Mouse (Mus musculus): ENCODE results near the gene Grin1. TPM values are rescaled to one million over a fixed set of nuclear protein-coding genes. Genes with fewer than 3 reads are reported as not detected.

The Grin1 gene
- total RNA-seq, 2 experiments from 2014 or later, result 435 to 455 TPM

DNA sequence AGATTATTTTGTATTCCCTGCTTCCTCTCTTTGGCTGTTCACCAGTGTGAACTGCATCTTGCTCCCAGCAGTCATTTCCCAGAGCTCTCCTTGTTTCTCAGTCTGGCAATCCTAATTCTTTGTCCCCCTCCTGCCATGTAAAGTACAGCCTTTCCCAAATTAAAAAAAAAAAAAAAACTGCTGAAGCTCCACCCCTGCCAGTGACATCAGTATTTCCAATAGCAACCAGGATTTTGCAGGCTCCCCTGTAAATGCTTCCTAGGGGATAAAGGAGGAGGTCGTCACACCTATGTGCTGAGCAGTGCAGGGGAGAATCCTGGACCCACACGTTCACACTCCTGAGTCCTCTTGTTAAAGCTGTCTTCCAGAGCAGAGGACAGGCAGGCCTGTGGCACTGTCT, 1.1 kb upstream of the Grin1 start:
- intact Hi-C loops (cut with DNase I), result no loop called here
- no peak for DNase-seq (ENCODE audit: low spot score in 2 of 2)

DNA sequence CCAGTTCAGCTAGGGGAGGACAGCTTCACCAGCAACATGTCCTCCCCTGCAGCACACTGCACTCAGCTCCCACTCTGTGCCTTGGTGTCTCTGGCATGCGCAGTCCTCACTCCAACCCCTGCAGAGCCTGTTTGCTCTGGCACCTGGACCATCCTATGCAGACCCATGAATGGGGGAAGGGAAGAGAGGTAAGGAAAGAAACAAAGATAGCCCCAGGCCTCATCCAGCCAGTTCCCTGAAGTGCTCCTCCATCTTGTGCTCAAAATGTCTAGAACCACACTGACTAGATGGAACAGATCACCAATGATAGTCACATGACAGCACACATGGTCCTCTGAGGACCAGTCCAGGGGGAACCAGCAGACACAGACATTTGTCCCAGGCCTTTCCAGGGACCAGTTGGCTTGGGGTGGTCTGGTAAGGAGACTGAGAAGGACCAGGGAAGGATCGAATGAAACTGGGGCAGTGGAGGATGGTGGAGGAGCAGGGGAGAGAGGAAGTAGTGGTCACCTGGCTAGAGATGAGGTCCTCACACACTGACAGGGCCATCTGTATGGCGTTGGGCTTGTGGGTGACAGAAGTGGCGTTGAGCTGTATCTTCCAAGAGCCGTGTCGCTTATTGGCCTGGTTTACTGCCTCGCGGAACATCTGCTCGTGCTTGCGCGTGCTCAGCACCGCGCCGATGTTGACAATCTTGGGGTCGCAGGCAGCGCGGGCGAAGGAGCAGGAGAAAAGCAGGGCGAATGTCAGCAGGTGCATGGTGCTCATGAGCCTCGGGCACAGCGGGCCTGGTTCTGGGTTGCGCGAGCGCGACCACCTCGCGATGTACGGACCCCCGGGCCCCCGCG, 644 bp downstream of the Grin1 start:
- intact Hi-C loops (cut with DNase I), result no loop called here
- peak; percentile 60 to 85 for DNase-seq (ENCODE audit: low spot score in 2 of 2)

DNA sequence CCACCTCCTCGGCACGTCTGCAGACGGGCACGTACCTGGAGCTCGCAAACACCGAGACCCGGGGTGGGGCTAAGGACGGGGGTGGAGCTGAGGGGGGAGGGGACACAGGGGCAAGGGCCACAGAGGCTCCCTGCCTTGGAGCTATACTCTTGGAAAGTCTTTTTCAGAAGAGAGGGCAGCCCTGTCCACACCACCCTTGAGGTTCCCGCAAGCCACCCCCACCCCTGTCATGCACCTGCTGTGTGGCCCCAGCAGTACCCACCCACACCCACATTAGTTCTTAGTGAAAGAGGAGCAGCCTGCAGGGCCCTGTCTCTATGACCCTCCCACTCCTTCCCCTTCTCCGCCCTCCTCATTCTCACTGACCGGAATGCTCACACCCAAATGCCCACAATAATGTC, 7.5 kb downstream of the Grin1 start:
- intact Hi-C loops (cut with DNase I), result no loop called here

DNA sequence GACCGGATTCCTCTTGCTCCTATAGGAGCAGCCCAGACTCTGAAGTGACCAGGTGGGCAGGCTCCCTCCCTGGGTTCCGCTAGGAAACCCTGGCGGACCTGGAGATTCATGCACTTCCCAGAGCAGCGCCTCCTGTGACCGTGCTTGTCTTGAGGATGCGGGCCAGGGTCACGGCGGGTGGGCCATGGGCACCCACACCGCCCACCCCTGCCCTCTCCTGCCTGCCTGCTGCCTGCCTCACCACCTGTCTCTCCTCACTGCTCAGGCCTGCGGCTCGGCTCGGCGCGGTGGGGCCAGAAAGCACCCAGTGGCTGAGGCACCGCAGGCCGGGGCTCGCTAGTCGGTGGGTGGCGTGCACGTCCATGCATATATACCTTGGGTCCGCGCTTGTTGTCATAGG, 8.0 kb downstream of the Grin1 start:
- intact Hi-C loops (cut with DNase I), result no loop called here

More for the DNA sequence above, 7.5 kb downstream of the Grin1 start:
- no peak for DNase-seq (ENCODE audit: low spot score in 2 of 2)

DNA sequence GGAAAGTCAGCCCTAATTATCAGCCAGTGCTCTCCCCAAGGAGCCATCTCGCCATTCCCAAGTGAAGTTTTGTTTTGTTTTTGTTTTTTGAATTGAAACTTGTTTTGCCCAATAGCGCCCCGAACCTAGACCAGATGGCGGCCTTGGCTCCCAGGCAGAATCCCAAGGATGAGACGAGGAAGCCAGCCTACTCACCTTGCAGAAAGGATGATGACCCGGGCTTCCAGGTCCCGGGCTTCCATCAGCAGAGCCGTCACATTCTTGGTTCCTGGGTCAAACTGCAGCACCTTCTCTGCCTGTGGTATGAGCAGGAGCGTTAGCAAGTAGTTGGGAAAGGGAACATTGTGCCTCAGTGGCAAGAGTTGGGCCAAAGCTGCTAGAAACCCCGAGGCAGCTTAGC, 8.8 kb downstream of the Grin1 start:
- DNase-seq (ENCODE audit: low spot score in 2 of 2), result no peak
- intact Hi-C loops (cut with DNase I), result no loop called here

More for the DNA sequence above, 8.0 kb downstream of the Grin1 start:
- no peak for DNase-seq (ENCODE audit: low spot score in 2 of 2)

DNA sequence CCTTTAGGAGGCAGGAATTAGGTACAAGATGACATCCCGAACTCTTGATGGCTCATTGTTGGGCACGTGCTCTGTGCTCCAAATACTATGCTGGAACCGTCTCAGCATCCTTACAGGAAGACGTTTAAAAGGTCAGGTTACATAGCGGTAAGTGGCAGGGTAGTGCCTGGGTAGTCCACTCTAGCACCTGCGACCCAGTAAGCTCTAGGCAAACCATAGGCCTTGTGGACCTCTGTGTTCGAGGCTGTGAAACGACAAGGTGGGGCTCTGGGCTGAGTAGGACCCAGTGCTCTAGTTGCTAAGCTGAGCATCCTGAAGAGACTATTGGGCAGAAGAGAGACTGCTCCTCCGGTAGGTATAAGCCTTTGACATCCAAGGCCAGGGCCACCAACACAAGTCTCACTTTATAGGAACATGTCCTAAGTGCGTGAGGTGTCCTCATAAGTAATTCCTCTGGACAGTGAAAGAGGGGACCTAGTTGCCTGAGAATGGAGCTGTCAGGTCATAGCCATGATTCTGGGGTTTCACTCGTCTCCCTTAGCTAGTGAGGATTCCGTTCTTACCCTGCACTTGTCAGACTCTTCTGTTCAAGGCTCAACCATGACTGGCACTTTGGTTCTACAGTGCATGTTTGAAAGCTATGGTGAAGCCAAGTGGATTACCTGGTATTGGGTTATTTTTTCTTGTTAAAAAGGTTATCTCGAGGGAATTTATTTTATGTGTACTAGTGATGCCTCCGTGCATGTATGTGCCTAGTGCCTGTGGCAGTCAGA, 13.2 kb downstream of the Grin1 start:
- intact Hi-C loops (cut with DNase I), result no loop called here
- DNase-seq (ENCODE audit: low spot score in 2 of 2), result no peak

DNA sequence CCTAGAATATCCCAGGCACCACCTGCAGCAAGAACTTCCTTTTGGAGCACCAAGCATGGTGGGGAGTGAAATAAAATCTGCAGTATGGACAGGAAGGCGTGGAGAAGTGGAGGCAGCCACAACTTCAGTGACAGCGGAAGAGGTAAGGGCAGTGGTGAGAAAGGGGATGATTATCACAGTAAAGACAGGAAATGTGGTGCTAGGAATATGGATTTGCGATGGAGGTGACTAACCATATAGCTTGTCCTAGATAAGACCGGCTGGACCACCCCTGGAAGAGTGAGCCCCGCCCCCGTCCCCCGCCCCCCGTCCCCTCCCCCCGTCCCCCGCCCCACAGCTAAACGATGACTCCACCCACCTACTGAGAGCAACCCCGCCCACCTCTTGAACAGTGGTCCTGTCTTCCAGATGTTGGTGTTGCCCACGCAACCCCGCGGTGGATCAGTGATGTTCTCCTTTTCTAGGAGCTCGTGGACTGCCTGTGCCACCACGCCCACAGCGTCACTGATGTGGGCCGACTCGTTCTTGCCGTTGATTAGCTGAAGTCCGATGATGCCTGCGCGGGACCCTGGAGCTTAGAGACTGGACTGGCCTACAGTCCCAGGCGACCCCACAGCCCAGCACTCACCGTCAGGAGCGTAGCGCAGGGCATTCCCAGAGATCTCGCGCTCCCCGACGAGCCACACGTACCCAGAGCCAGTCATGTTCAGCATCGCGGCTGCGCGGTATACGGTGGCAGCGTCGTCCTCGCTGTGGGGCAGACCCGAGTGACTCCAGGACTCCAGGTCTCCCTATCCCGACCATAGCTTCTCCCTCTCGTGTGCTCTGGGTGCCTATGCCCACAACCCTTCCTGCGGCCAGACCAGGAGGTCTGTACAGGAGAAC, 14.1 kb downstream of the Grin1 start:
- intact Hi-C loops (cut with DNase I), result no loop called here
- no peak for DNase-seq (ENCODE audit: low spot score in 2 of 2)

DNA sequence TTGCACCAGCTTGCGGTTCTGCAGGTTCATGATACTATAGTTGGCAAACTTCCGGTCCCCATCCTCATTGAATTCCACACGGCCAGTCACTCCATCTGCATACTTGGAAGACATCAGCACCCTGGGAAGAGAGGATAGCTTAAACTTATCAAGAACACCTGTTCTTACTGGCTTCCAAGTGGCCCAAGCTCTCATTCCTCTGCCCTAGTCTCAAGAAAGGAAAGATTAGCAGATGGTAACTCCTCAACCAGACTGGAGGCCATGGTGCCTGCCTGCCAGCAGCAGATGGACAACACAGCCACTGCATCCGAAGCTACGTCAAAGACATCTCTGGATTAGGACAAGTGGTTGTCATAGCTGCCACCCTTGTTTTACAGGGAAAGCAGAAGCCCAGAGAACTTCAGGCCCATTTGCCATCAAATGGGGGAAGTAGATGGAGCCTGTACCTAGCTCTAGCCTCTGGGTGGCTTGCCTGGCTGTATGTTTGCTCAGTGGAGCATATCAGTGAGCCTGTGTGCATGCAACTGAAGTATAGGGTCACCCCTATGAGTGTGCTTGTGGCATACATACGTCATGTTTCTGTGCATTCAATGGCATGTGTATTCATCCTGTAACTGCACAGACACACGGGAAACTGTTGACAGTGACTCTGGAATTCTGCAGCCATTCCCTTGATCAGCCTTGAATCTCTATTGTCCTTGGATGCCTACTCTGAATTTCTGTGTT, 14.9 kb downstream of the Grin1 start:
- intact Hi-C loops (cut with DNase I), result no loop called here

DNA sequence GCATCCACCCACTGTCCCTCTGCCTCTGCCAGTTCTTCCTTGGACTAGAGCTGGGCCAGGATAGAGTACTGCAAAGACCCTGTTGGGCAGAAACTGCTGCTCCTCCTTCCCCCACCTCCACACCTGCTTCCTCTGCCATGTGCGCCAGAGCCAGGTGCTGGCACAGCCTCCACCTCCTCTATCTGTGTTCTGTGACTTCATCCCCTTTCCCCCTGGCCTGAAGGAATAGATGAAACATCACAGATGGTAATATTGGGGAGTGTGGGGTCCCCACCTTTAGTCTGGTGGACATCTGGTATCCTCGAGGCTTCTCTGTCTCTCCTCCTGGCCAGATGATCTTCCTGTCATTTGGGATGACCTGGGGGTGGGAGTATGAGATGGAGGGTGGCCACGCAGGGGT, 15.5 kb downstream of the Grin1 start:
- intact Hi-C loops (cut with DNase I), result no loop called here
- no peak for DNase-seq (ENCODE audit: low spot score in 2 of 2)

More for the DNA sequence above, 14.9 kb downstream of the Grin1 start:
- peak in 1 of 2 experiments; percentile 59 for DNase-seq (ENCODE audit: low spot score in 2 of 2)

DNA sequence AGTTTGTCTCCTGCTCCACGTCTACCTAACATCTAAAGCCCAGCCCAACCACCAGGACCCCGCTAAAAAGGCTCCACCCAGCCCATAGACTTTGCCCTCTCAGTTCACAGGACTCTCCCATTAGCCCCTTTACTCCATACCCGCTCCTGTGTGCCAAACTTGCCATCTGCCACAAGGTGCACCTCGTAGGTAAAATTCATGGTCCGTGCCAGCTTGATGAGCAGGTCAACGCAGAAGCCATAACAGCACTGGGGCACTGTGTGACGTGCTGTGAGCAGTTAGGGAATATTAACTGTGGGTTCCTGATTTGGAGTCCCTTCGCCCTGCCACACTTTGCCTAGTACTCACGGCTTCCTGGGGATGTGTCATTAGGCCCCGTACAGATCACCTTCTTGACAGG, 20.9 kb downstream of the Grin1 start:
- intact Hi-C loops (cut with DNase I), result no loop called here
- no peak for DNase-seq (ENCODE audit: low spot score in 2 of 2)

DNA sequence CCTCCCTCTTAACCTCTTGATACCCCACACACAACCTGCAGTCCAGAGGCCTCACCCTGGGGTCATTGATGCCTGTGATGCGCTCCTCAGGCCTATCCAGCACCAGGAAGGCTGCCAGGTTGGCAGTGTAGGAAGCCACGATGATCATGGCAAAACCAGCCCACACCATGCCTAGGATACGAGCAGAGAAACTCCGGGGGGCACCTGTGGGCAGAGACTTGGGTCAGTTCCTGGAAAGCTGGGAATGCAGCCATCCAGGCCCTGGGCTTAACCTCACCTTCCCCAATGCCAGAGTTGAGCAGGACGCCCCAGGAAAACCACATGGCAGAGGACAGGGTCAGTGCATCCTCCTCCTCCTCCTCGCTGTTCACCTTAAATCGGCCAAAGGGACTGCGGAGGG, 21.9 kb downstream of the Grin1 start:
- intact Hi-C loops (cut with DNase I), result no loop called here
- no peak for DNase-seq (ENCODE audit: low spot score in 2 of 2)

DNA sequence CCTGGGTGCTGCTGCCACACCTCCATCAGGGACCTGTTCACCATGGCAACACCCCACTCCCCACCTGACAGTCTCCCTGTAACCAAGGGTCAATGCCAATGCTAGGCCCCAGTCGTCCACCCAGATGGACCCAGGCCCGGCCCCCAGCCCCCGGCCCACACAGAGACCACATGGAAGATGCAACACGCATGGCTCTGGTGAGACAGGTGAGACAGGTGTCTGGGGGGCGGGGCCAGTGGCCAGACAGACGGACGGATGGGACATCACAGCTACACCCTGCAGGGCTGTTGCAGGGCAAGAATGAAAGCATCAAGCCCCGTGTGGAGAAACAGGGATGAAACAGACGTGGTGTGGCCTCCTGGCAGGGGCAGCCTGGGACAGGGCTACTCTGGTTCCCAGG, 25.3 kb downstream of the Grin1 start:
- DNase-seq (ENCODE audit: low spot score in 2 of 2), result no peak
- intact Hi-C loops (cut with DNase I), result no loop called here

DNA sequence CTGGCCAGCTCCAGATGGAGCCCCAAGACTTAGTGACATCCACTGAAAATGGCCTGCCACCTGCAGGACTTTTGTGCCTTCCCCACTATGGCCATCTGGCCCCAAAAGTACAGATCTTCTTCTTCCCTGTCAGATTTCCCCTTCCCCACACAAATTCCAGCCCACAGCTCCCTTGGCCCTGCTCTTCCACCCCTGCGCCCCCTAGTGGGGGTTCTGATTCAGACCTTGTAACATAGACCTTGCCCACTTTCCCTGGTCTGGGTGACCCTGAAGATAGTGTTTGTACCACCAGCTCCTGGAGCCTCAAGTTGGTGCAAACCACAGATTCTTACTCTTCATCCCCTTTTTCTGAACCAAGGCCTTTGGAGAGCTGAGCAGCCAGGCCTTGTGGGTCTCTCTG, 26.1 kb downstream of the Grin1 start:
- peak in 1 of 2 experiments; percentile 59 for DNase-seq (ENCODE audit: low spot score in 2 of 2)
- intact Hi-C loops (cut with DNase I), result no loop called here

DNA sequence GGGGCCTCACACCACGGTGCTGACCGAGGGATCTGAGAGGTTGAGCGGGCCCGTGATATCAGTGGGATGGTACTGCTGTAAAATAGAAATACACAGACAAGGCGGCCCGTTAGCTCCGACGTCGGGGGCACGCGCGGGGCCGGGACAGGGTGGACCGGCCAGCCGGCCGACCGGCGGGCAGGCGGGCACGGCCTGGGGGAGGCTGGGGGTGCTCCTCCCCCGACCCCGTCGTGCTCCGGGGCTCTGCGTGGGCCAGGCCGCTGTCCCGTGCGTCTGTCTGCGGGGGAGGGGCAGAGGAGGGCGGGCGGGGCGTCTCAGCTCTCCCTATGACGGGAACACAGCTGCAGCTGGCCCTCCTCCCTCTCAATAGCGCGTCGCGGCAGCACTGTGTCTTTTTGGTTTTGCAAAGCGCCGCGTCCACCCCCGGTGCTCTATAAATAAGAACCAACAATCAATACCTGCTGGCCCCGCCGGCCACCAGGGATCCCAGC, 26.9 kb downstream of the Grin1 start:
- intact Hi-C loops (cut with DNase I), result no loop called here
- peak in 1 of 2 experiments; percentile 68 for DNase-seq (ENCODE audit: low spot score in 2 of 2)

DNA sequence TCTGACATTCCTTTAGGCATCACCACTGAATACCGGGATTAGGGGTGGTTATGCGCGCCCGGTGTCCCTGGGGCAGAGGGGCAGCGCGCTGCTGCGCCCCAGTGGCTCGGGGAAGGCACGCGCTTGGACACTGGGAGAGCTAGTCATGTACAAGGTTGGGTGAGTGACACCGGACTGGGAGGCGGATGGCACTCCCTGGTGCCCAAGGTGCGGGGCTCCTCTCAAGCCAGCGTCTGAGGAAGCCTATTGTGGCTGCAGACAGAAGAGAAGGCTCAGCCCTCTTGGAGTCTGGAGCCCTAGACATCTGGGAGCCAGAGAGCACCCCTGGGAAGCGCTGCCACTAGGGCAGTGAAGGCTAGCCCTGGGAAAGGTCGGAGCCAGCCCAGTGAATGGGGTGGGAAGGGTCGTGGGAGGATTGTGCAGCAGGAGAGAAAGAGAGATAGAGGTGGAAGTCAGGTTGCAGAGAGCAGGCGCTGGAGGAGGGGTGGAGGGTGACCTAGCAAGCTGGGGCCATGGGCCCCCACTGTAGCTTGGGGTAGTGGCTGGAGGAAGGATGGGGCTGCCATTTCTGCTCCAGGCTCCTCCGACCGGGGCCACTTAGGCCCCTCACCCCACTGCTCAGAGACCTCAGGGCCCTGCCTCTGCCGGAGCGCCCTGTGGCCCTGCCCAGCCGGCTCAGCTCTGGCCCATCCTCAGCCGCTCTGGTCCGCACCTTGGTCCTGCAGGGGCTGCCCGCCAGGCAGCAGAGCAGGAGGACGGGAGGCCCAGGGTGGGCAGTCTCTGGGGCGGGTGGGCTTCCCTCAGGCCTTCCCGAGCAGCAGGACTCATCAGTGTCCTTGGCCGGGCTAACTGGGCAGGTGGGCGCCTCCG, 27.6 kb downstream of the Grin1 start:
- DNase-seq (ENCODE audit: low spot score in 2 of 2), result no peak
- intact Hi-C loops (cut with DNase I), result no loop called here

DNA sequence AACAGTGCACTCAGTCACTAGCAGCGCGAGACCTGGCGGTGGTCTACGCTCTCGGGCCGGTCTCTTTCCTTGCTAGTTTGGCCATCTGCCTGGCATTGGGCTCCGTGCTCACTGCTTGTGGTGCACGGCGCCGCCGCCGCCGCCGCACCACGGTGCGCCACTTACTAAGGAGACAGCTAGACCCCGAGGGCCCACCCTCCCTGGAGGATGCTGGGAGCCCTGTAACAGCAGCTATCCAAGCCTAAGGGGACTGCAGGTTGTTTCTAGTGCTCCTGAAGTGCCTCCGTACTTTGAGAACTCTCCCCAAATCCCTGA, 28.2 kb downstream of the Grin1 start:
- peak in 1 of 2 experiments; percentile 62 for DNase-seq (ENCODE audit: low spot score in 2 of 2)
- intact Hi-C loops (cut with DNase I), result no loop called here

DNA sequence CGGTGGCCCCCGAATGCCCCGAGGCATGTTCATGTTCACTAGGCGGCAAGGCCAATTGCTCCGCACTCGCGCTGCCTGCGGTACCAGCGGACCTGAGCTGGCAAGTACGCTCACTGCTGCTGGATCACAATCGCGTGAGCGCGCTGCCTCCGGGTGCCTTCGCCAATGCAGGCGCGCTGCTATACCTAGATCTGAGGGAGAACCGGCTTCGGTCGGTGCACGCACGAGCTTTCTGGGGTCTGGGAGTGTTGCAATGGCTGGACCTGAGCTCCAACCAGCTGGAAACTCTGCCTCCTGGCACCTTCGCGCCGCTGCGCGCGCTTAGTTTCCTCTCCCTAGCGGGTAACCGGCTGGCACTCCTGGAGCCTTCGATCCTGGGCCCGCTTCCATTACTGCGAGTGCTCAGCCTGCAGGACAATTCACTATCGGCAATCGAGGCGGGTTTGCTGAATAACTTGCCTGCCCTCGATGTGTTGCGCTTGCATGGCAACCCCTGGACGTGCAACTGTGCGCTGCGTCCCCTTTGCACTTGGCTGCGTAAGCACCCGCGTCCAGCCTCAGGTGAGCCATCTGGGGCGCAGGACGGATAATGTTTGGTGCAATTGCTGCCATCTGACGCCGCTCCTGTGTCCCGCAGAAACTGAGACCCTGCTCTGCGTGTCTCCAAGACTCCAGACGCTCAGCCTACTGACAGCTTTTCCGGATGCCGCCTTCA, 28.7 kb downstream of the Grin1 start:
- peak; percentile 78 to 81 for DNase-seq (ENCODE audit: low spot score in 2 of 2)
- intact Hi-C loops (cut with DNase I), result no loop called here

DNA sequence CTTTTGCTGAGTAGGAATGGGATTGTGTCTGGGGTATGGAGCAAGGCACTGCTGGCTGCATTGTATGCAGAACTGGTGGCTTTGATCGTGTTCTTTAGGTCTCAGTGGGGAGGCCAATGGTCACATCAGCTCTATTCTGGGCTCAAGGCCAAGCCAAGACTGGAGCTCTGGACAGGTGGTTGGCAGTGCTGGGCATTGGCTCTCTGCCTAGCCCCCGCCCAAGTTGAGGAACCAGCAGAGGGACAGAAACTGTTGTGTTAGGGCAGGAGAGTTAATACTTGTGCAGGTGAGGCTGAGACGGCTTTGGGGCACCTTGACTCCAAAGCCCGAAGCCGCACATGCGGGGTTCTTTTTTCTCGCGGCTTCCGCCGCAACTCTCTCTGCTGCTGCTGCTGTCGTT, 29.3 kb downstream of the Grin1 start, which contains the start of gene Lrrc26:
Gene Lrrc26, plus strand, starts transcription at position 265 of the 400 bp plus-strand sequence.
- peak in 1 of 2 experiments; percentile 50 for DNase-seq (ENCODE audit: low spot score in 2 of 2)
- intact Hi-C loops (cut with DNase I), result no loop called here

Measured in left cerebral cortex, postnatal 25 days (tissue).